Mouse (Mus musculus) thymus, adult 2 months (tissue): ENCODE measurements around the gene Slc35e2.

ENCODE experiments used
- CTCF ChIP-seq: fragments of 200-500 bp; IDR thresholded peaks from 2 replicates; pipeline ENCODE4 v1.5.1; 2012; ENCODE audit warnings: mild to moderate bottlenecking, control low read depth, low read length, moderate library complexity, borderline replicate concordance; ENCODE audit not compliant: control insufficient read depth, poor library complexity, insufficient read depth; ENCODE audit errors: extremely low read depth
- POLR2A ChIP-seq: fragments of 200-500 bp; IDR thresholded peaks from 2 replicates; pipeline ENCODE4 v1.6.1; 2012; ENCODE audit warnings: mild to moderate bottlenecking, low read length, control low read depth, moderate library complexity; ENCODE audit not compliant: control insufficient read depth, poor library complexity, insufficient read depth; ENCODE audit errors: extremely low read depth

- TF ChIP-seq CTCF (no peak), POLR2A (no peak)
Observed at GRCm38 (mm10) chr4:155658961-155659360, 57.7 kb downstream of the Slc35e2 start.
